Mouse (Mus musculus) kidney, adult 9 months (tissue): ENCODE data around the gene Dlx5.

ENCODE experiments used
- DNase-seq: peaks from one replicate; pipeline ENCODE4 v3.0.0; 2022

Dlx5 gene

GRCm38 (mm10) chr6:6875676-6876075 lies 6.2 kb downstream of the Dlx5 start:
- no peak for DNase-seq

DNA sequence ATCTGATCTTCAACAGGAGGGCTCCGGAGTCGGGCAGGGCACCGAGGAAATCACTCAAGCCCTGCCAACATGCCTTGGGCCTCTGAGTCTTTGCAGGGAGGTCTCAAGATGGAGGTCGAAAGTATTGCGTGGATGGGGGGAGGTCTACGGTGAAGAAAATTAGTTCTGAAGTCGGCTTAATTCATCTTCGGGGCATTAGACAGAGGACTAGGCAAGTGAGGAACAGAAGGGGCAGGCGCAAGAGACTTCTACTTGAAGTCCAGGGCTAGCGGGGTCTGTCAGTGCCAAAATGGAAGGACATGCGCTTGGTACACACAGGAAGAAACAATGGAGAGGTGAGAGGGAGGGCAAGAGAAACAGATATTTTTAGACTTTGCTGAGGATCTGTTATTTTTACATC lies 6.7 kb downstream of the Dlx5 start:
- no peak for DNase-seq

GRCm38 (mm10) chr6:6874073-6874771 lies 7.7 kb downstream of the Dlx5 start:
- no peak for DNase-seq

- DNase-seq = no peak
Observed at GRCm38 (mm10) chr6:6873476-6874072, 8.3 kb downstream of the Dlx5 start.

- no peak for DNase-seq
Observed at GRCm38 (mm10) chr6:6872873-6873272, 9.0 kb downstream of the Dlx5 start.

GRCm38 (mm10) chr6:6871692-6872091 lies 10.2 kb downstream of the Dlx5 start:
- DNase-seq = no peak

DNA sequence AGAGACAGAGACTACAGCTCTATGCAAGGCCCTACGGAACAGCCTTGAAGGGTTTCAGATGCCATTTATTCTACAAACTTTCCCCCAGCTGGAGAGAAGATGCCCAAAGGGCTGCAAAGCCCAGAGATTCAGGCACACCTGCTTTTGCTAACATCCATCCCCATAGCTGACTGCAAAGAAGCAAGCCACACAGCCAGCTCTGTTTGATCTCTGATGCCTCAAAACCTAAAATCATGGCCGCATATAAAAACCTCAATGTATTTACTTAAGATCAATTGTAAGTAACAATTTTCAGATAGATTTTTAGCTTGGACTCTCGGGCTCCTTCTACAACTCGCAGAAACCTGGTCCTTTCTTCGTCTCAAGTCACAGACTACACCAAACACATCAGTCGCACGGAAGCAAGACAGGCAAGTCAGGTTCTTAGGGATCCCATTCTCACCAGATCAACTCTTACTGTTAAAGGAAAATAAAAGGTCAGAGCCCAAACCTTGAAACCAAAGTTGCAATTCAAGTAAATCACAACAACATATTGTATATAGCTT lies 10.9 kb downstream of the Dlx5 start:
- no peak for DNase-seq

GRCm38 (mm10) chr6:6869961-6870800 lies 11.7 kb downstream of the Dlx5 start:
- no peak for DNase-seq

DNA sequence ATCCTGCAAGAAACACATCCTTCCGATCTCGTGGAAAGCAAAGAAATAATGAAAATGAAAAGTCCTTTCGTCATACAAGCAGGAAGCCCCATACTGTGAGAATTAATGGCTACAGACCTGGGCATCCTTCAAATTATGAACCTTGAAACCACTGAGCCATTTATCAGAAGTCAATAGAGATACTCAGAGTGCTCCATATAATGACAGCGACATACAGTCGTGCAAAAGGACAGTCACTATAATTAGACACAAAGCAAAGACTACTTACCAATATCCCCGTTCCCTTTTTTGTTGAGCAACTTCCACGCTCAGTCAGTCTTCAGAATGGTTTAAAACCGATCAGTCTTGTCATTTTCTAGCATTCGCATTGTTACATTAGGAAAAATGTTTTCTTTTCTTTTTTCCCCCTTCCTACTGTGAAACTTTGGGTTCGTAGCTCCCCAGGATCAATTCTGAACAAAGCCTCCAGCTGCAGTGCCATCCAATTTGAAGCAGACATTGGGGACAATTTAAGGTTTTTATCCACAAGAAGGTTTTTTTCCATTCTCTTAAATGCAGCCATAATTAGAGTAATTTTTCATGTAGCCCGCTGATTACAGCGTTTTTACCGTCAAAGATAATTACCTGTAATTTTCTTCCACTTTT lies 12.7 kb downstream of the Dlx5 start:
- no peak for DNase-seq

GRCm38 (mm10) chr6:6867031-6867430 lies 14.9 kb downstream of the Dlx5 start:
- no peak for DNase-seq

- DNase-seq = no peak
Observed at GRCm38 (mm10) chr6:6864441-6865440, 17.1 kb downstream of the Dlx5 start.

DNA sequence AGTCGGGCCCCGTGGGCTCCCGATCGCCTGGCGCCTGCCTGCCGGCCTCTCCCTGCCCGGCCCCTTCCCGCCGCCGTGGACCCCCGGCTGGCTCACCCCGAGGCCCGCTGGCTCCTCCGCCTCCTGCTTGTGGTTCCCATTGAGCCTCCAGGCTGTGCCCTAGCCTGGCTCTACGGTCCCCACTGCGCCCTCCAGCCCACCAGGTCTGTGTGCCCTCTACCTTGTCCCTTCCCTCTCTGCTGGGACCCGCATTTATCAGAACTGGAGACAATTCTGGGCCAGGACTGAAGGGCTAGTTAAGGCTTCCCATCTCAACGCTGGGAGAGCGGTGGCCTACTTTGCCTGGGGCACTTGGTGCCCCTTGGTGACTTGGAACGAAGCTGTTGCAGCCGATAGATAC lies 17.9 kb downstream of the Dlx5 start:
- DNase-seq = no peak

- no peak for DNase-seq
Observed at GRCm38 (mm10) chr6:6863160-6863870, 18.6 kb downstream of the Dlx5 start, which contains the start of gene Dlx6. Dlx6 (plus strand) TSS chr6:6863334.

- DNase-seq = no peak
Observed at GRCm38 (mm10) chr6:6862611-6863010, 19.3 kb downstream of the Dlx5 start.

DNA sequence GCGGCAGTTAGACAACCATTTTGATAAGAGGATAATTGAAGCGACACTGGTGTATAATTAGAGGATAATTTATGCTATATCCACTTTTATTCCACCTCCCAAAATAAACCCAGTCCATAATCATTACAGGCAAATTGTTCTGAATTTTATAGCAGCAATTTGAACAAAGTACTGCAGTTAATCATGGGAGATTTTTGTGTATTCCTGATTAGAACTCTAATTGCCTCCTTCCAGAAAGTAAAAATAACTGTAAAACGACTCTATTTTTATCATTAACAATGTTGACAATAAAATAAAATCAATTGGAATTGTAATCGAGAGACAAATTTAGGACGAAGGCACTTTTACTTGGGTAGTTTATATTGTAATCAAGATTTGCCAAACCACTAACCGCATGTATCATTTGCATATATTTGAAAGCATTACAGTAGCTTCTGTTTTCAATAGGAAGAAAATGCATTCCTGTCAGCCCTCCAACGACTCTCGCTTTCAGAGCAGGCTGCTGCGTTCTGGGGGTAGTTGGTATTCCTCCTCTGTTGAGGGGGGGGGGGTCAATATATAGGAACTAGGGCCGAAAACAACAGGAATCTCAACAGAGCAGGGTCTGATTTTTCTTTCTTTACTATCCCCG lies 20.0 kb downstream of the Dlx5 start:
- DNase-seq = no peak

GRCm38 (mm10) chr6:6861086-6861797 lies 20.6 kb downstream of the Dlx5 start:
- DNase-seq = no peak

- DNase-seq = no peak
Observed at GRCm38 (mm10) chr6:6860411-6861085, 21.3 kb downstream of the Dlx5 start.

- no peak for DNase-seq
Observed at GRCm38 (mm10) chr6:6859950-6860410, 21.9 kb downstream of the Dlx5 start.
